Mouse (Mus musculus): Measurements from ENCODE around the gene Rbms3.

GRCm38 (mm10) chr9:117476753-117477152, 153.0 kb downstream of the Rbms3 start:
- no peak for TF ChIP-seq EP300 (IDR thresholded peaks at IDR 0.05; ENCODE audit: insufficient read depth, low read depth, low read length)
- no peak for TF ChIP-seq CTCF (IDR thresholded peaks at IDR 0.05)
- TF ChIP-seq POLR2A (IDR thresholded peaks at IDR 0.05; ENCODE audit: insufficient read depth, low read depth, low read length), result no peak
